Mouse (Mus musculus): ENCODE data around the gene Dlgap3.

The Dlgap3 gene

GRCm38 (mm10) chr4:127214510-127214909 is 45.5 kb downstream of the Dlgap3 start:
- in situ Hi-C loops (cut with MboI, MseI), result no loop called here

GRCm38 (mm10) chr4:127215103-127215502 is 46.1 kb downstream of the Dlgap3 start:
- in situ Hi-C loops (cut with MboI, MseI), result no loop called here

GRCm38 (mm10) chr4:127215799-127216198 is 46.8 kb downstream of the Dlgap3 start:
- in situ Hi-C loops (cut with MboI, MseI), result no loop called here

GRCm38 (mm10) chr4:127216251-127216651 is 47.2 kb downstream of the Dlgap3 start:
- in situ Hi-C loops (cut with MboI, MseI), result no loop called here

- in situ Hi-C loops (cut with MboI, MseI), result no loop called here
These were observed 48.0 kb downstream of the Dlgap3 start for GRCm38 (mm10) chr4:127217048-127217447.

- in situ Hi-C loops (cut with MboI, MseI), result no loop called here
These were observed 54.3 kb downstream of the Dlgap3 start for GRCm38 (mm10) chr4:127223291-127223690.

GRCm38 (mm10) chr4:127223755-127224154 is 54.8 kb downstream of the Dlgap3 start:
- in situ Hi-C loops (cut with MboI, MseI), result no loop called here

- in situ Hi-C loops (cut with MboI, MseI), result loop anchor here in 1 of 2 experiments (25.0 kb wide), 1 partner anchor 1062 kb away; the partner anchor contains the start of gene Sh3d21
These were observed 55.6 kb downstream of the Dlgap3 start for GRCm38 (mm10) chr4:127224444-127225100.

GRCm38 (mm10) chr4:127226067-127226466 is 57.1 kb downstream of the Dlgap3 start:
- in situ Hi-C loops (cut with MboI, MseI), result loop anchor here in 1 of 2 experiments (25.0 kb wide), 1 partner anchor 1064 kb away; the partner anchor contains the start of gene Sh3d21

GRCm38 (mm10) chr4:127227051-127227673 is 58.2 kb downstream of the Dlgap3 start:
- in situ Hi-C loops (cut with MboI, MseI), result loop anchor here in 1 of 2 experiments (25.0 kb wide), 1 partner anchor 1065 kb away; the partner anchor contains the start of gene Sh3d21

GRCm38 (mm10) chr4:127232028-127232427 is 63.0 kb downstream of the Dlgap3 start:
- in situ Hi-C loops (cut with MboI, MseI), result loop anchor here in 1 of 2 experiments (25.0 kb wide), 1 partner anchor 1070 kb away; the partner anchor contains the start of gene Sh3d21

- in situ Hi-C loops (cut with MboI, MseI), result loop anchor here in 1 of 2 experiments (25.0 kb wide), 1 partner anchor 1070 kb away; the partner anchor contains the start of gene Sh3d21
These were observed 63.5 kb downstream of the Dlgap3 start for GRCm38 (mm10) chr4:127232551-127232950.

- in situ Hi-C loops (cut with MboI, MseI), result loop anchor here in 1 of 2 experiments (25.0 kb wide), 1 partner anchor 1071 kb away; the partner anchor contains the start of gene Sh3d21
These were observed 64.6 kb downstream of the Dlgap3 start for GRCm38 (mm10) chr4:127233416-127234125.

- in situ Hi-C loops (cut with MboI, MseI), result loop anchor here in 1 of 2 experiments (25.0 kb wide), 1 partner anchor 1074 kb away; the partner anchor contains the start of gene Sh3d21
These were observed 66.9 kb downstream of the Dlgap3 start for GRCm38 (mm10) chr4:127235742-127236487.

GRCm38 (mm10) chr4:127236631-127237030 is 67.6 kb downstream of the Dlgap3 start:
- in situ Hi-C loops (cut with MboI, MseI), result loop anchor here in 1 of 2 experiments (25.0 kb wide), 1 partner anchor 1074 kb away; the partner anchor contains the start of gene Sh3d21

- in situ Hi-C loops (cut with MboI, MseI), result loop anchor here in 1 of 2 experiments (25.0 kb wide), 1 partner anchor 1075 kb away; the partner anchor contains the start of gene Sh3d21
These were observed 68.3 kb downstream of the Dlgap3 start for GRCm38 (mm10) chr4:127237271-127237670.

GRCm38 (mm10) chr4:127242696-127243095 is 73.7 kb downstream of the Dlgap3 start:
- in situ Hi-C loops (cut with MboI, MseI), result loop anchor here (10.0 to 25.0 kb wide), 2 partner anchors 188 to 1080 kb away; partner anchors contain the start of gene Sh3d21 (in 1 of the 2)

- in situ Hi-C loops (cut with MboI, MseI), result loop anchor here (10.0 to 25.0 kb wide), 2 partner anchors 189 to 1081 kb away; partner anchors contain the start of gene Sh3d21 (in 1 of the 2)
These were observed 74.5 kb downstream of the Dlgap3 start, which contains the start of gene Smim12 for GRCm38 (mm10) chr4:127243552-127243951. TSS of gene Smim12 (plus strand) at chr4:127243784.

GRCm38 (mm10) chr4:127243953-127244352 is 74.9 kb downstream of the Dlgap3 start:
- in situ Hi-C loops (cut with MboI, MseI), result loop anchor here (10.0 to 25.0 kb wide), 2 partner anchors 189 to 1082 kb away; partner anchors contain the start of gene Sh3d21 (in 1 of the 2)

- in situ Hi-C loops (cut with MboI, MseI), result loop anchor here (5.0 to 25.0 kb wide), 3 partner anchors 188 to 1088 kb away; partner anchors contain the start of genes Sh3d21 (in 1 of the 2) and Zmym1 (in 1 of the 2)
These were observed 80.8 kb downstream of the Dlgap3 start for GRCm38 (mm10) chr4:127249701-127250349.

Measured in T-helper 17 cell (primary cell).